Mouse (Mus musculus): ENCODE results near the gene Nfkb1.

DNA sequence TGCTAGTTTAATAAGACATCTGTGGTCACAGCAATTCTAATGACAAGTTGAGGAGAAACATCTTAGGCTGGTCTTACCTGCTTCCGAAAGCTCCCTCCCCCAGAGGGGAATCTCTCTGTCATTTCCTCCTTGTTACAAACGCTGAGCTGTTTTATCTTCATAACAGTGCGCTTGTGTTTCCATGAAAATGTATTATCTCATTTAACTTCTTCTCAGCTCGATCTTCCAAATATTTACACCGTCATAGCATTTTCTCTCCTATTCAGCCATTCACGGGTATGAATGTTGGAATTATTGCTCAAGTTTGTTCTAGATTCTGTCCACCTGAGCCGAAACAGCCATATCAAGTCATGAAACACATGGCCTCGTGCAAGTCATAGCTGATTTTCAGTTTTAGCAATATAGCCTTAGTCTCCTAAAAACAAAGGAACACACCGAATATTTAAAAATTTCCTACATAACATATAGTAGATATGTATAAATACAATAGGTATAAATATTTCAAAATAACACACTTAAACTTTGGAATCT, 19.8 kb upstream of the Nfkb1 start:
- TF ChIP-seq TAL1 (IDR thresholded peaks at IDR 0.05; ENCODE audit: low read length) = no peak
- no peak for TF ChIP-seq GATA1 (IDR thresholded peaks at IDR 0.05; ENCODE audit: low read length)
